Mouse (Mus musculus) neural tube, embryonic 15.5 days (tissue): ENCODE data around the gene Tldc2. TPM values are rescaled to one million over a fixed set of nuclear protein-coding genes. Genes with fewer than 3 reads are reported as not detected.

ENCODE experiments used
- ATAC-seq: fragments of 200-750 bp; cut with Nextera tagmentation; 2 replicates; pipeline ENCODE4 v1.8.0; 2017; ENCODE audit warnings: mild to moderate bottlenecking, moderate TSS enrichment, moderate library complexity; ENCODE audit not compliant: low FRiP score
- H3K27ac ChIP-seq: fragments of 300-500 bp; sonication (generic); replicated peaks from 2 replicates; pipeline ENCODE4 v1.5.1; 2015; ENCODE audit warnings: mild to moderate bottlenecking, inconsistent platforms
- H3K27me3 ChIP-seq: fragments of 300-500 bp; sonication (generic); replicated peaks from 2 replicates; pipeline ENCODE4 v1.6.1; 2015; ENCODE audit warnings: inconsistent platforms
- H3K36me3 ChIP-seq: fragments of 300-500 bp; sonication (generic); 2 replicates; pipeline ENCODE4 v1.6.1; 2015; ENCODE audit warnings: inconsistent platforms
- H3K4me1 ChIP-seq: fragments of 300-500 bp; sonication (generic); 2 replicates; pipeline ENCODE4 v1.6.1; 2015; ENCODE audit warnings: inconsistent platforms
- H3K4me2 ChIP-seq: fragments of 300-500 bp; sonication (generic); 2 replicates; pipeline ENCODE4 v1.6.1; 2015; ENCODE audit warnings: inconsistent platforms, mild to moderate bottlenecking, moderate library complexity
- H3K4me3 ChIP-seq: fragments of 300-500 bp; sonication (generic); replicated peaks from 2 replicates; pipeline ENCODE4 v1.5.1; 2015; ENCODE audit warnings: mild to moderate bottlenecking, inconsistent platforms
- H3K9ac ChIP-seq: fragments of 300-500 bp; sonication (generic); replicated peaks from 2 replicates; pipeline ENCODE4 v1.6.1; 2015; ENCODE audit warnings: mild to moderate bottlenecking, inconsistent platforms
- H3K9me3 ChIP-seq: fragments of 300-500 bp; sonication (generic); replicated peaks from 2 replicates; pipeline ENCODE4 v1.6.1; 2016; ENCODE audit warnings: inconsistent platforms
- WGBS: fragments of 180-500 bp; shearing (Covaris S2); methylation state at CpG from one replicate; pipeline ENCODE4 v1.1.7; 2015; ENCODE audit warnings: mixed read lengths; 5-methylcytosine and 5-hydroxymethylcytosine counted together
- polyA plus RNA-seq: library from polyadenylated mRNA; unstranded; fragments of >200 nt; fragmentation: Nextera tagmentation; extraction: Ambion mirVana; gene quantifications from 2 replicates; pipeline ENCODE4 v1.2.1, GENCODE M21; 2015

Tldc2 gene
- polyA plus RNA-seq, 1 experiment from 2014 or later: not detected

DNA sequence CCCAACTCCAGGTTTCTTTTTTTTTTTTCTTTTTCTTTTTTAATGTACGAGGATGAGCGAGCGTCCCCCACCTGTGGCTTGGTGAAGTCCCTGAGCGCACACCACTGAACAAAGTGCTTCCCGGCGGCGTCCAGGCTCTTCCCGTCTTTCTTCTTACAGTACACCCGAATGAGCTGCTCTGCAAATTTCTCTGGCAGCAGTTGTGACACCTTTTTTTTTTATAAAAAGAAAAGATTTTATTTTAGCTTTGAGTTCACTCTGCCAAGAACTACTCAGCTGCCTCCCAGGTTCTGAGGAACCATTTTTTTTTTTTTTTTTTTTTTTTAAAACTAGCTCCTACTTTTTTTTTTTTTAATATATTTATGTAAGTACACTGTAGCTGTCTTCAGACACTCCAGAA lies 14.8 kb downstream of the Tldc2 start:
- H3K4me2 ChIP-seq: no peak overlapping the region
- H3K27me3 ChIP-seq: no peaks in the 10 kb centered on the region
- no peaks in the 10 kb centered on the region for H3K9me3 ChIP-seq
- no peak overlapping the region for H3K27ac ChIP-seq
- peaks cover 24% of the 10 kb centered on the region for H3K36me3 ChIP-seq
- H3K4me3 ChIP-seq: no peak overlapping the region
- 95% methylated on average over 9 of the region's 9 CpGs for WGBS
- no peak overlapping the region for H3K9ac ChIP-seq
- H3K4me1 ChIP-seq: no peaks in the 10 kb centered on the region
- no peak for ATAC-seq

DNA sequence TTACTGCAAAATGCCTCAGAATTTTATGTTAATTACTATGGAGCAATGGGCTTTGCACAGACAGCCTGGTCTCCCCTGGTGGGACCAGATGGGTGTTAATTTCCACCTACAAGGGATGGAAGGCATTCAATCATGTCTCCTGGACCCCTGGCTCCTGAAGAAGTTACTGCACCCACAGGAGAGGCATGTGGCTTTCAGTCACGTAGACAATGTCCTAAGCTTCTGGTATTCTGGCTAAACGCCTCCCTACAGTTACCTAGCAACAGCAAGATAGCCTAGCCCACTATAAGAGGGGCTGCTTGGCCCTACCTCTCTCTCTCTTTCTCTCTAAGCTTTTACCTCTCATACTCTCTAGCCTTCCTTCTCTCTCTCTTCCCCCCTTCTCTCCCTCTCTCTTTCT lies 15.4 kb downstream of the Tldc2 start:
- ATAC-seq: no peak
- H3K4me1 ChIP-seq: no peaks in the 10 kb centered on the region
- H3K9me3 ChIP-seq: no peaks in the 10 kb centered on the region
- H3K27me3 ChIP-seq: no peaks in the 10 kb centered on the region
- no peak overlapping the region for H3K4me3 ChIP-seq
- H3K27ac ChIP-seq: no peak overlapping the region
- peaks cover 24% of the 10 kb centered on the region for H3K36me3 ChIP-seq
- no peak overlapping the region for H3K9ac ChIP-seq
- no peak overlapping the region for H3K4me2 ChIP-seq
- WGBS: 35% methylated on average over 2 of the region's 2 CpGs

DNA sequence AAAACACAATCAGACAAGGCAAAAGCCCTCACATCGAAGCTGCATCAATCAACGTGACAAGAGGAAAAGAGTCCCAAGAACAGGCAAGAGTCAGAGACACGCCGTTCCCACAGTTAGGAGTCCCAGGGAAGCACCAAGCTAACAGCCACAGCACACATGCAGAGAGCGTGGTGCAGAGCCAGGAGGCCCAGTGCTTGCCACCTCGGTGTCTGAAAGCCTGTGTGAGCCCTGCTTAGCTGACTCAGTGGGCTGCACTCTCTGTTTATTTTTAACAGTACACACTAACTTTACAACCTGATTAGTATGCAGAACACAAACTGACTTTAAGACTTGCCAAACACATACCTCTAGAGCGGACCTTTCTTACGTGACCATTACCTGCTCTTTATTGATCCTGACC lies 17.6 kb downstream of the Tldc2 start:
- Histone ChIP-seq H3K27ac (no peak overlapping the region), H3K4me2 (no peak overlapping the region), H3K27me3 (no peaks in the 10 kb centered on the region), H3K9ac (no peak overlapping the region), H3K4me3 (no peak overlapping the region), H3K36me3 (peaks cover 34% of the 10 kb centered on the region), H3K4me1 (no peaks in the 10 kb centered on the region), H3K9me3 (no peaks in the 10 kb centered on the region)
- no peak for ATAC-seq
- WGBS: 78% methylated on average over 8 of the region's 8 CpGs

- peaks cover 38% of the 10 kb centered on the region for H3K36me3 ChIP-seq
- WGBS: 95% methylated on average over 4 of the region's 4 CpGs
- H3K4me1 ChIP-seq: no peaks in the 10 kb centered on the region
- H3K27ac ChIP-seq: no peak overlapping the region
- no peak for ATAC-seq
- H3K9me3 ChIP-seq: no peaks in the 10 kb centered on the region
- H3K27me3 ChIP-seq: no peaks in the 10 kb centered on the region
- H3K9ac ChIP-seq: no peak overlapping the region
- H3K4me3 ChIP-seq: no peak overlapping the region
- no peak overlapping the region for H3K4me2 ChIP-seq
Observed at GRCm38 (mm10) chr2:157108236-157108635, 21.4 kb downstream of the Tldc2 start.

DNA sequence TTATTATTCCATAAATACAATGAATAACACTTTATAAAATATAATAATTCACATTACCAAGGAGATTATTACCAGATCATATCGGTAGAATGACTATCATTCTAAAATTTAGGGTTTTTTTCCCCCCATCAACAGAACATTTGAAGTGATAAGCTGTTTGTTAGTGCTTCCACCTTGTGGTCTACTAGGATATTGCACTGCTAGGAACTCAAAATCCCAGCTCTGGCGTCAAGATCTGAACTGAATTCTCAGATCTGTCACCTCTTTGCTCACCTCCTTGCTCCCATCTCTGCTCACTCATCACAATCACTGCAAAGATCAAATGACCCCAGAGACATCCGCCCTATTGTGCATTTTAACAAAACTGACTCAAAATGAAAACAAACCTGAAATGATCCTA lies 30.1 kb downstream of the Tldc2 start:
- Histone ChIP-seq H3K27ac (no peak overlapping the region), H3K4me1 (no peaks in the 10 kb centered on the region), H3K36me3 (peaks cover 33% of the 10 kb centered on the region), H3K4me2 (no peak overlapping the region), H3K9ac (no peak overlapping the region), H3K27me3 (no peaks in the 10 kb centered on the region), H3K4me3 (no peak overlapping the region), H3K9me3 (no peaks in the 10 kb centered on the region)
- ATAC-seq: no peak
- WGBS: 22% methylated on average over 3 of the region's 3 CpGs

- WGBS: 86% methylated on average over 4 of the region's 4 CpGs
- Histone ChIP-seq H3K27me3 (no peaks in the 10 kb centered on the region), H3K4me2 (no peak overlapping the region), H3K9ac (no peak overlapping the region), H3K4me1 (no peaks in the 10 kb centered on the region), H3K36me3 (peaks cover 26% of the 10 kb centered on the region), H3K27ac (no peak overlapping the region), H3K9me3 (no peaks in the 10 kb centered on the region), H3K4me3 (no peak overlapping the region)
- ATAC-seq: no peak
Observed at GRCm38 (mm10) chr2:157118556-157118955, 31.7 kb downstream of the Tldc2 start.

GRCm38 (mm10) chr2:157119075-157119474 lies 32.2 kb downstream of the Tldc2 start:
- Histone ChIP-seq H3K9me3 (no peaks in the 10 kb centered on the region), H3K4me1 (no peaks in the 10 kb centered on the region), H3K36me3 (peaks cover 21% of the 10 kb centered on the region), H3K4me3 (no peak overlapping the region), H3K27me3 (no peaks in the 10 kb centered on the region), H3K4me2 (no peak overlapping the region), H3K27ac (no peak overlapping the region), H3K9ac (no peak overlapping the region)
- ATAC-seq: no peak
- WGBS: 66% methylated on average over 3 of the region's 3 CpGs

- Histone ChIP-seq H3K9me3 (no peaks in the 10 kb centered on the region), H3K27me3 (no peaks in the 10 kb centered on the region), H3K4me1 (no peaks in the 10 kb centered on the region), H3K4me2 (no peak overlapping the region), H3K27ac (no peak overlapping the region), H3K9ac (no peak overlapping the region), H3K4me3 (no peak overlapping the region), H3K36me3 (peaks cover 22% of the 10 kb centered on the region)
- 92% methylated on average over 8 of the region's 8 CpGs for WGBS
- no peak for ATAC-seq
Observed at GRCm38 (mm10) chr2:157121766-157122165, 34.9 kb downstream of the Tldc2 start.

GRCm38 (mm10) chr2:157125246-157125645 lies 38.4 kb downstream of the Tldc2 start:
- Histone ChIP-seq H3K27me3 (no peaks in the 10 kb centered on the region), H3K4me2 (no peak overlapping the region), H3K9me3 (no peaks in the 10 kb centered on the region), H3K9ac (no peak overlapping the region), H3K27ac (no peak overlapping the region), H3K4me1 (no peaks in the 10 kb centered on the region), H3K36me3 (peaks cover 20% of the 10 kb centered on the region), H3K4me3 (no peak overlapping the region)
- ATAC-seq: no peak
- 91% methylated on average over 3 of the region's 3 CpGs for WGBS

GRCm38 (mm10) chr2:157127370-157127769 lies 40.5 kb downstream of the Tldc2 start:
- ATAC-seq: no peak
- Histone ChIP-seq H3K4me2 (no peak overlapping the region), H3K27me3 (no peaks in the 10 kb centered on the region), H3K27ac (no peak overlapping the region), H3K9ac (no peak overlapping the region), H3K4me1 (no peaks in the 10 kb centered on the region), H3K9me3 (no peaks in the 10 kb centered on the region), H3K4me3 (no peak overlapping the region), H3K36me3 (peaks cover 11% of the 10 kb centered on the region; the same call in 1 of the 2 replicates)
- 92% methylated on average over 3 of the region's 3 CpGs for WGBS

GRCm38 (mm10) chr2:157128072-157128471 lies 41.2 kb downstream of the Tldc2 start:
- no peak for ATAC-seq
- no peaks in the 10 kb centered on the region for H3K27me3 ChIP-seq
- H3K4me1 ChIP-seq: no peaks in the 10 kb centered on the region
- no peak overlapping the region for H3K27ac ChIP-seq
- H3K9ac ChIP-seq: no peak overlapping the region
- no peak overlapping the region for H3K4me3 ChIP-seq
- H3K9me3 ChIP-seq: no peaks in the 10 kb centered on the region
- H3K4me2 ChIP-seq: no peak overlapping the region
- H3K36me3 ChIP-seq: peaks cover 11% of the 10 kb centered on the region; the same call in 1 of the 2 replicates
- WGBS: 75% methylated on average over 4 of the region's 4 CpGs

DNA sequence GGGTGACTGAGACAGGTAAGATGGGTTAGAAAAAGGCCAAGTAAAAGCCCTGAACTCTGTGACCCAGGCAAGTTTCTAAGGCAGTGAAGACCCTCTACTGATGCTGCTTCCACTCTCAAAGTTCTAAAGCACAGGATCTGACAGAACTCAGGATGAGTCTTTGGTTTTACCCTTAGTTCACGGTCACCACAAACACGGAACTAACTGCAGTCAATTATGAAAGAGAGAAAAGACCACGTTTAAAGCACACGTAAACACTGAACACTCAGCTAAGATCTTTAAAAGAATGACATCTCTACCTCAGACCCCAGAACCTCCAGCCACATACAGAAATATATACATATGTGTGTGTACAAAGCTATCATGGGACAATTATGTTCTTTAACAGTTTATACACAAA lies 42.2 kb downstream of the Tldc2 start:
- Histone ChIP-seq H3K9ac (no peak overlapping the region), H3K27me3 (no peaks in the 10 kb centered on the region), H3K4me2 (no peak overlapping the region), H3K9me3 (no peaks in the 10 kb centered on the region), H3K4me3 (no peak overlapping the region), H3K27ac (no peak overlapping the region), H3K4me1 (peaks cover 6% of the 10 kb centered on the region), H3K36me3 (peaks cover 11% of the 10 kb centered on the region; the same call in 1 of the 2 replicates)
- ATAC-seq: no peak
- WGBS: 92% methylated on average over 4 of the region's 4 CpGs

DNA sequence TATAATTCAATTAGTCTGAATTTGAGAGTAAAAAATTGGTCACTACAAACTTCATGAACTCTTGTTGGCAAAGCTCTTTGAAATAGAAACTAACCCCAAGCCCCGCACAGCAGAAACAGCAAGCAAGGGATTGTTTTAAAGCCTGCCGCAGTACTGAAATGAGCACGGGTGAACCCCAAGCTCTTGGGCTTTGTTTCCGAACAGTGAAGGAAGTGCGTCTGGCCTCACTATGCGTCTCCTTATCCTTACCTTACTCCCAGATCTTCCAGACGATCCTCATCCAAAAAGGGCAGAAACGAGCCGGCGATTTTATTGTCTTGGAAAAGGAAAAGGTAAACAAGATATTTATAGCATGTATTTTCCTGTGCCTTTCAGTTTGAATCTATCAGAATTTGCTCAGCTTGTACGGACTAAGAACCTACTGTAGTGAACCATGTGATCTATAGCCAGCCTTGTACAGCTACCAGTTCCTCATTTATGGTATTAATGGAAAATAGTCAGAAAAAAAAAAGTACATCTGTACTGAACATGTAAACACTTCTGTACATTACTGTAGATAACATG lies 42.8 kb downstream of the Tldc2 start:
- Histone ChIP-seq H3K36me3 (peaks cover 9% of the 10 kb centered on the region; the same call in 1 of the 2 replicates), H3K9ac (no peak overlapping the region), H3K4me2 (no peak overlapping the region), H3K27me3 (no peaks in the 10 kb centered on the region), H3K4me3 (no peak overlapping the region), H3K27ac (no peak overlapping the region), H3K4me1 (peaks cover 9% of the 10 kb centered on the region), H3K9me3 (no peaks in the 10 kb centered on the region)
- ATAC-seq: no peak
- WGBS: 86% methylated on average over 11 of the region's 11 CpGs
